Mouse (Mus musculus) cerebellum, postnatal 25 days (tissue): ENCODE data around the gene Rab3ip.
A peak's percentile ranks its signal among the peaks of the same experiment; 100 is the strongest.

Experiments used
- DNase-seq, 2 experiments: peaks; one replicate each; pipeline ENCODE4 v3.0.0; 2021; ENCODE audit warnings: mixed read lengths in 2 of 2

The Rab3ip gene

GRCm38 (mm10) chr10:116957867-116958551 is 7.4 kb upstream of the Rab3ip start:
- DNase-seq, result no peak

DNA sequence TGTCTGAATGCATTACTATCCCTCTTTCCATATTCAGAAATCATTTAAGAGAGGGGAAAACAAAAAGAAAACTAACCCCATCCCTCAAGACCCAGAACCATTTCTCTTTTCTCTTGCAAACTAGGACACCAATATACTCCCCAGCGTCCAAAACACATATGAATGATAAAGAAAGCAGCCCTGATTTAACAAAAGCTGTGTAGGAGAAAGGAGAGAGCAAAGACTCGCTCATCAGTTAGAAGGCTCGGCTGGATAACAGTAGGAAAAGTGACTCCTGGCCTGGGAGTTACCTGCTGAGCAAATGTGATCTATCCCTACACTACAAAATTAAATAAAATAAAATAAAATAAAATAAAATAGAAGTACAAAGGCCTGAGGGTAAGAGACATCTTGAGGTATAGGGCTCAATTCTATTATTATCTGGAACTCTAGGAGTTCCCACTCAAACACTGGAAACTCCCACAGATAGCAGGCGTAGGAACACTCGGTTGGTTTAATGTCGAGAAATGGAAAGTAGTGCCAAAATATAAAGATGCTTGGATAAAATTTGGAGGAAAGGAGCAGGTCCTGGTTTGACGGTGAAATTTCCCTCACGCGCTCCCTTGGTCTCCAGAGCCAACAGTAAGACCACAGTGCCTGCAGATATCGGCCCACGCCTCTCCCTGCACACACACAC is 6.1 kb upstream of the Rab3ip start:
- no peak for DNase-seq

GRCm38 (mm10) chr10:116955191-116955590 is 4.6 kb upstream of the Rab3ip start:
- no peak for DNase-seq

DNA sequence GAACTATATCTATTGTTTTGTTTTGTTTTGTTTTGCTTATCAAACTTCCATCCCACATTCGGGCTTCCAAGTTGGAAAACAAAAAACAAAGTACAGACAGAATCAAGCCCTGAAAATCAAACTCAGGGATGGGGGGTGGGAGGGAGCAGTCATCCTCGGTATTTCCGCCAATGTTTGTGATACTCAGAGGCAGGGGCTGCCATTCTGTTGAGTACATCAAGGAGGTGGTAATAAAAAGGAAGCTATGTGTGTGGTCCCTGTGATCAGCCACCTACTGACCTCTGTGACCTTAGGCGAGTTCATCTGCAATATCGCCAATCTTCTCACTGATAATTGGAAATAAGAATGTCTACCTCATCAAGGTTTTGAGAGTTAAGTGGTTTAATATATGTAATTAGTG is 317 bp upstream of the Rab3ip start:
- no peak for DNase-seq

DNA sequence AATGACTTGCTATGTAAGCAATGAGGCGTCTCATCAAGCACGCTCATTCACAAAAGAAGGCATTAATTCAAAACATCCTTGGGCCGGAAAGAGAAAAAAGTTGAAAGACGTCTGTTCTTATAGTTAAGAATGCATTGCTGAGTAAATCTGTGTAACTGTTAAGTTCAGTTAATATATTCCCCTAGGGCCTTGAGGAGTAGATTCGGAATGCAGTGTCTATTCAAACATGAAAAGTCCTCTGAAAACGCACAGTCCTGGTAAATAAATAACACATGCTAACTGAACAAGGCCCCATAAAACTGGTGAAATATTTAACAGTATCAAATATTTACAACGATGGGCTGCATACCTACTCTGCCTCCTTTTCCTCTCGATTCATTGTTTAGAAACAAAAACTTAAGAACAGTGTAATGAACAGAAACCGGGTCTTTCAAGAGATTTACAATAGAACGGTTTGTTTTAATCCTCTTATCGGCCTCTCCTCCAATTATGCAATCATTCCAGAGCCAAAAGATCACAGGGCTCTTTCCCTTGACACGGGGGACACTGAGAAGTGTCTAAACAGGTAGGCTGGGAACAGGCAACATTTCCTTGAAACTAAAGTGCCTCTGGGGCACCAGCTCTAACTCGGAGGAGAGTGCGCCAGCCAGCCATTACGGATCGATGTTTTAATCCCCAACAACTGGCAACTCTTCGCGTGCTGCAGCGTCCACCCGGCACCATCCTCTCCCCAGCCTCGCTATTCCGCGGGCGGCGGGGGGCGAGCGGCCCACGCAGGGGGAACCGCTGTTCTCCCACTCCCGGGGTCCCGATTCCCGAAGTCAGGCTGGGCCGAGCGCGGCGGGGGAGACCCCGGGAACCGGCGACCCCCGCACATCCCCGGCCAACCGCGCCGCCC is 1.2 kb downstream of the Rab3ip start:
- DNase-seq, result peak in 1 of 2 experiments; percentile 63

DNA sequence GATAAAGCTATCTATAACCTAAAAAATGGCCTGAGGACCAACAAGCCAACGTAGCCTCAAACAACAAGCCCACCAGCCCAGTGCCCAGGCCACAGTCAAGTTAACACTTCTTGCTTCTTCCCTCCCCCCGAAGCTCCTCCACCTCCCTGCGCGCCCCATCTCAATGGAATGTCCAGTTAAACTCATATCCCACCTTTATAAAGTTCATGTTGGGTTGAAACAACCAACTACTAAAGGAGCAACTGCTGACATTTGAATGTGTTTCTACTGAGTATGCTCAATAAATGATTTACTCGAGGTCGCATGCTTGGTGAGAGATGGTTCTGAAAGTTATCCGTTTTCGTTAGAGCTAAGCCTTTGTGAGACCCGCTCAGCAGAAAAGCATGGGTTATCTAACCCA is 2.2 kb downstream of the Rab3ip start:
- no peak for DNase-seq

DNA sequence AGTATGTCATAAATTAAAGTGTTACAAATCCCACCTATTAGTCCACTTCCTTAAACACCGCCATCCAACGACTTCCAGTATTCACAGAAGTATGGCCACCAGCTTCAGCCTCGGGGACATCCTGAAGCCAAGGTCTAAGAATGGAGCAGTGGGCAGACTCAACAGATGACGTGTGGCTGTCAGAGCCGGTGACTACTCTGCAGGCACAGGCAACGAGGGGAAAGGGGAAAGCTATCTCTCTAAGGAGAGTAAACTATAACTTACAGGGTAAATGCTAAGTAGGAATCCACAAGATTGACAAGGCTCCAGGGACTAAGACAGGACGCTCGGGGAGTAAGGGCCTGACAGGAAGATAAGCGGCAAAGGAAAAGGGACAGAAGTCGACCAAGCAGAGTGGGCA is 5.6 kb downstream of the Rab3ip start:
- no peak for DNase-seq

GRCm38 (mm10) chr10:116944144-116944543 is 6.4 kb downstream of the Rab3ip start:
- DNase-seq, result no peak

DNA sequence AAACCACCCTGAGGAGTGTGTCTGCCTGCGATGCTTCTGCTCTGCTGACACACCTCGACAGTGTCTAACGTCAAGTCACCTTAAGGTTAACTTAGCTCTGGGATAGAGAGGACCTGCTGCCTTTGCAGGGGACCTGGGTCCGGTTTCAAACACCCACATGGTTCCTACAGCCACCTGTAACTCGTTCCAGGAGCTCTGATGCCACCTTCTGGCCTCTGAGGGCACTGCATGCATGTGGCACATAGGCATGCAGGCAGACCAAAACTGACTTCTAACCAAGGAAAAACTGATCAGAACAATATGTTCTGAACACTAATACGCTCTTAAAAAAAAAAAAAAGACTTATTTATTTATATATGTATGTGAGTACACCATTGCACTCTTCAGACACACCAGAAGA is 7.5 kb downstream of the Rab3ip start:
- DNase-seq, result peak; percentile 24 to 51

DNA sequence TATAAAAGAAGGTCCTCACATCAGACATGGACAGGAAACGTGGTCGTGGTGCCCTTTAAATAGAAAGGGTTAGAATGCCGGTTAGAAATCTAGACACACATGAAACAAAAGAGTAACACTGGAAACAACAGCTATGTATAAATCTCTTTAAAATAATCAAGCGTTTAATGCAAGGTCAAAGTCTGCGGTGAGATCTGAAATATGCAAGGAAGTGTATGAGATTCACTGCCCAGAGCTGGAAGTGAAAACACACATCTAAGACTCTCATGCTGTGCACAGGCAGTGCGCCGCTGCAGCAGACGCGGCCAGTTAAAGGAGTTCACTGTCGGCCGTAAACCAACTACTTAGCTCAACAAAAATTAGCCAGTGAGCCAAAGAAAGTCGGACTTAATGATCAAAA is 15.5 kb downstream of the Rab3ip start:
- no peak for DNase-seq

- no peak for DNase-seq
Observed at GRCm38 (mm10) chr10:116933794-116934193, 16.8 kb downstream of the Rab3ip start.

- DNase-seq, result no peak
Observed at GRCm38 (mm10) chr10:116932418-116932817, 18.2 kb downstream of the Rab3ip start.

DNA sequence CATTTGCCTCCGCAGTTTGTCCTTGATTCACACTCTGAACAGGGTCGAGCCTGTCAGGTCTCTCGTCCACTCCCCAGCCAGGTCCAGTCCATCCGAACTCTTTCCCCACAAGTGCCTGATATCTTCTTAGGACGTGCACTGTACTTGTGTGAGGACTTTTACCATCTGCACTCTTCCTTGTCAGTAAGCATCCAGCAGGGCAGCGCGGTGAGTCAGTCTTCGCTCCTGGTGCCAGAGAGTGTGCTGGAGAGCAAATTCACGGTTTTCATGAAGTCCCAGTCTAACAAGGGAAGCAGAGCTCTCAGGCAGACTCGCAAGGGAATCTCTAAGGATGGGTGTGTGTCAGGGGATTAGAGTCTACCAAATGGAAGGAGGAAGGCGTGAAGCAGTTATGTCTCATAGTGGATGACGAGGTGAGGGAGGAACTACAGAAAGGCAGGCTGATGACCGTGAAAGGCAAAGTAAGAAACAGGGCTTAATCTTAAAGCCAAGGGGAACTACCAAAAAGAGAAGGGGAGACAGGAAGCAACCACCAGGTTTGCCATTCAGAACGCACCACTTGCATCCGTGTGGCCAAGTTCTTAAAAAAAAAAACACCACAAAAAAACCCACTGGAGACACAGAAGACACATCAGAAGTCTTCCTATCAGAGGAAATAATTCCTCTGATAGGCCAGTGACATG is 18.9 kb downstream of the Rab3ip start:
- DNase-seq, result peak; percentile 22 to 43

DNA sequence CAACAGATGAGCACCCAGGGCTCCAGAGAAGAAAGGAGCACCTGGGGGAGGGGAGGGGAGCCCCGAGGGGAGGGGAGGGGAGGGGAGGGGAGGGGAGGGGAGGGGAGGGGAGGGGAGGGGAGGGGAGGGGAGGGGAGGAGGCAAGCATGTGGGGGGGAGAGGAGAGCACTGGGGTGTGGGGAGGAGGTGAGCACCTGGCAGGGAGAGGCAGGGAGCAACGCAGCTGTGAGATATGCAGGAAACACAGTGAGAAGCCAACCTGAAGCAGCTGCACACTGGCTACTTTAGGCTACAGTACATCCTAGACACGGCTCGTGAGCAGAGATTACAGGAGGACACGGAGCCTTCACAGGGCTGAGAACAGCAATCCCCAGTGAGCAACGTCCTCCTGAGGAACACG is 19.6 kb downstream of the Rab3ip start:
- DNase-seq, result no peak

GRCm38 (mm10) chr10:116930506-116930905 is 20.1 kb downstream of the Rab3ip start:
- DNase-seq, result no peak

GRCm38 (mm10) chr10:116928826-116929225 is 21.7 kb downstream of the Rab3ip start:
- DNase-seq, result no peak

DNA sequence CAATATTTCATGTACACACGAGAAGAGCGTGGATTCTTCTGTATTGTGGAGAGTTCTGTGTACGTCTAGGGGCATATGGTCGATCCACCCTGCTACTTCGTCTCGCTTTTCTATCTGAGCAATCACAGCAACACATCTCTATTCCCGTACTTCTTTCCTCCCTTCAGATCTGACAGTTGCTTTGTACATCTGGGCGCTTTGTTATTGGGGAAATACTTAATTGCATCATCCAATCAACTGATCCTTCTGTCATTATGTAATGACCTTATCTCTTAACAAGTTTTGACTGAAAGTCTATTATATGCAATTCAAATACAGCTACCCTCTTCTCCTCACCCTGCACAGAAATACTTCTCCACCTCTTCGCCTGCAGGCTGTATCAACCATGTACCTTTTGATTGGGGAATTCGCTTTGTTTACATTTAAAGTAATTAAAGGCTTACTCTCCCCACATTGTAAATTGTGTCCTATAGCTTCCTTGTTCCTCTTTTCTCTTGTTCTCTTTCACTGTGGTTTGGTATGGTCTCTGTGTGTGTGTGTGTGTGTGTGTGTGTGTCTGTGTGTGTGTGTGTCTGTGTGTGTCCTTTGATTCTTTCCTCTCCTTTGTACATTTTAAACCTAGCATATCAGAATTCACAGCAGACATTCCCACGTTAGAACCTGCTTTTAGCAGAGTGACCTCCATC is 24.0 kb downstream of the Rab3ip start:
- no peak for DNase-seq

DNA sequence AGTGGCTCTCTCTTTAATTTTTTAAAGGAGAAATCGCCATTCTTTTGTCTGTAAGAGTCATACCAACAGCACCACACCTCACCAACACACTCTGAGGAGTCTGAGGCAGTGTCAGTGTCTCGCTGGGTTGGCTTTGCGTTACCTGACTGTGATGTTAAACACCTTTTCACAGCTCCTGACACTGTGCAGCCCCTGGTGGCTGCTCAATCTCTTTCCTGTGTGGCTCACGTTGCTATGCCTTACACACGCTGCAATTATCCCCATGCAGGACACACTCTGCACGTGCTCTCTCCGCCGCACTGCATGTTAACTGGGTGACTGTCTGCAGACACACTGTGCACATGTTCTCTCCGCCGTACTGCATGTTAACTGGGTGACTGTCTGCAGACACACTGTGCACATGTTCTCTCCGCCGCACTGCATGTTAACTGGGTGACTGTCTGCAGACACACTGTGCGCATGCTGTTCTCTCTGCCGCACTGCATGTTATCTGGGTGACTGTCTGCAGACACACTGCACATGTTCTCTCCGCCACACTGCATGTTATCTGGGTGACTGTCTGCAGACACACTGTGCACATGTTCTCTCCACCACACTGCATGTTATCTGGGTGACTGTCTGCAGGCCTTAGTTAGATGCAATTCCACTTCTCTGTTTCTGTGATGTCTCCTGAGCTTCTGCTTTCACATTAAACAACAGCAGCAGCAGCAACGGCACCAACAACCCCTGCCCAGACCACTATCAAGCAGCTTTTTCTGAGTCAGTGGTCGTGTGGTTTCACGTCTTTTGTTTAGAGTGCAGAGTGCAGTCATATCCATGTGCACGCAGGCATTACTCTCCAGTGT is 26.7 kb downstream of the Rab3ip start:
- DNase-seq, result no peak

DNA sequence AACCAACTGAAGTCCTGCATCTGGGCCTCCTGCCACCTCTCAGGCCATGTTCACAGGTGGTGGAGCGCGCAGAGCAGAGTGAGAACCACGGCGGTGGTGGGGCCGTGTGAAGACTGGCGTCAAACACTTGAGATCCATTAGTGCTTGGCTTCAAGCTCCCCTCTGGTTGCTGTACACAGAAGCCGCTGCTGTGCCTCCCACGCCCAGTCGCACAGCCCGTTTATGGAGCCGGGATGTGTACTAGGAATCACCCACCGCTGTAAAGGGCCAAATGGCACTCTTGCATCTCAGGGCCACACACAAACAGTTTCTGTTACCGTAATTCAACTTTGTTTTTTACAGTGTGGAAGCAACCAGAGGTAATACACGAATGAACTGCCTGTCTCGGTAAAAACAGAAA is 28.4 kb downstream of the Rab3ip start:
- no peak for DNase-seq

DNA sequence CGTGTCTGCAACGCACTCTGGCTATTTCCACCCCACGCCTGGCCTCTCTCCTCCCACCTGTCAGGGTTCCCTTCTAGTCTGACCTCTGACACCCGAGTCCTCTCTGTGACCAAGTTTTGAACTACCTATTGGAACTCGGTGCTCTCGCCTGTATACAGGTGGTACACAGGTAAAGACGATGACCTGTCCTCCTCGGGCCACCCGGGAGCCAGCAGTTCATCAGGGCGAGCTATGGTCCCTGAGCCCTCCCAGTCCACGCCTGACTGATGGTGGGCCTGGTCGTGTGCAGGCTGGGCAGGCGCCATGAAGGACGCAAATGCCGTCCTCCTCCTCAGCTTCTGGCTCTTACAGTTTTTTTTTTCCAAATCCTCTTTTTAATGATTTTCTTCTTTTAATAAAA is 29.2 kb downstream of the Rab3ip start:
- DNase-seq, result no peak

- DNase-seq, result no peak
Observed at GRCm38 (mm10) chr10:116920641-116921040, 29.9 kb downstream of the Rab3ip start.
